Comparison of ENCODE assay signal across 24 mouse cellular contexts in the genomic region with DNA sequence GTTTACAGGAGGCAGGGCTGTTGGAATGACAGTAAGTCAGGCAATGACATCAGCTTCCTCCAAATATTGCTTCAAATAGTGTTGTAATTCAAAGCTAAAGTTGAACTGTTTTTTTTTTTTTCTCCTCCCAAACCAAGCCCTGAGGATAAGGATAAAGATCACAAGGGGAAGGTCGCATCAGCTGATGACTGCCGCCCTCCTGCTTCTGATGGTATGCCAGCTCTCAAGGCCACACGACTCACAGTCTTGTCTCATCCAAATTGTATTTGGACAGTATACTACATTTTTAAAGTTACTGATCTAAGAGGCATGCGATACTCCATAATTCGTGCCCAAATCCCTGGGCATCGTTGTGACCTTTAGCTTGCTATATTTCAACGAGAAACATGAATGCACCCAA. TPM values are rescaled to one million over a fixed set of nuclear protein-coding genes. Genes with fewer than 3 reads are reported as not detected.
DNase-seq lines count a peak whose midpoint lies in the region; ATAC-seq and TF ChIP-seq lines count a peak whose summit lies in the region.
"Had no signal": no experiment of that assay in that cellular context is flagged by ENCODE, and none has a peak within 500 bp of the region (broad histone marks: within the 10 kb centered on the region; RNA-seq: fewer than 3 reads in every experiment).

No protein-coding gene starts in this region.

- H3K9ac ChIP-seq in lung, embryonic 14.5 days: no peak overlapping the region
- H3K9ac ChIP-seq: forebrain, embryonic 13.5 days had no signal

- no peak overlapping the region for H3K4me3 ChIP-seq in lung, embryonic 14.5 days (ENCODE audit: low read depth, low read length)
- H3K4me3 ChIP-seq: erythroblast, embryonic 14.5 days; forebrain, embryonic 13.5 days; heart, embryonic 10.5 days; hindbrain, embryonic 10.5 days; limb, embryonic 10.5 days had no signal

- H3K27ac ChIP-seq in lung, embryonic 14.5 days (ENCODE audit: low read depth): no peak overlapping the region
- H3K27ac ChIP-seq: forebrain, embryonic 13.5 days; heart, embryonic 10.5 days; hindbrain, embryonic 10.5 days; hindbrain, postnatal 0 days; limb, embryonic 10.5 days had no signal

- H3K36me3 ChIP-seq in lung, embryonic 14.5 days (ENCODE audit: insufficient read depth): no peaks in the 10 kb centered on the region
- H3K36me3 ChIP-seq: heart, embryonic 10.5 days; hindbrain, embryonic 10.5 days; limb, embryonic 10.5 days had no signal

- no peaks in the 10 kb centered on the region for H3K27me3 ChIP-seq in lung, embryonic 14.5 days (ENCODE audit: insufficient read depth, low read length)
- H3K27me3 ChIP-seq: CH12.LX; forebrain, embryonic 13.5 days had no signal

- DNase-seq in adrenal gland, adult (ENCODE audit: inconsistent age in 2 of 2, low spot score in 1 of 2): peak; percentile 83 to 89
- no peak for DNase-seq in adrenal gland, adult 18-20 months (ENCODE audit: low spot score in 2 of 2)
- peak; percentile 37 for DNase-seq in lung, embryonic 14.5 days
- no peak for DNase-seq in lung, postnatal 14 days
- peak; percentile 60 for DNase-seq in adrenal gland, postnatal 14 days
- no peak for DNase-seq in left cerebral cortex, adult 11 months (ENCODE audit: low spot score)
- no peak for DNase-seq in cerebellum, postnatal 25 days
- DNase-seq: cerebellum, adult 8-10 months; gastrocnemius, postnatal 14 days; kidney, adult 9 months; kidney, postnatal 36 days; lung, adult 2 months; right cerebral cortex, adult 18-20 months; thymus, postnatal 36 days had no signal

- no peaks in the 10 kb centered on the region for H3K9me3 ChIP-seq in lung, embryonic 14.5 days (ENCODE audit: low read depth, low read length)
- H3K9me3 ChIP-seq: forebrain, embryonic 13.5 days; heart, embryonic 10.5 days; hindbrain, embryonic 10.5 days; limb, embryonic 10.5 days had no signal

- no peak overlapping the region for H3K4me2 ChIP-seq in lung, embryonic 14.5 days
- H3K4me2 ChIP-seq: forebrain, embryonic 13.5 days; liver, embryonic 11.5 days had no signal

- WGBS in lung, embryonic 14.5 days: 68% methylated on average over 7 of the region's 7 CpGs

- no peaks in the 10 kb centered on the region for H3K4me1 ChIP-seq in lung, embryonic 14.5 days (ENCODE audit: insufficient read depth)
- H3K4me1 ChIP-seq: forebrain, embryonic 13.5 days; heart, embryonic 10.5 days; hindbrain, embryonic 10.5 days; limb, embryonic 10.5 days had no signal

- no peak for TF ChIP-seq CTCF in lung, embryonic 14.5 days (IDR thresholded peaks at IDR 0.05; ENCODE audit: low read depth)

- ATAC-seq in lung, embryonic 14.5 days (ENCODE audit: insufficient read depth): no peak
- ATAC-seq in megakaryocyte, adult 5-6 weeks (ENCODE audit: poor library complexity, severe bottlenecking): peak; percentile 38
- ATAC-seq: forebrain, embryonic 13.5 days; hindbrain, postnatal 0 days; midbrain, embryonic 16.5 days had no signal

RNA-seq across cellular contexts. Expression of gene 1700056E22Rik, which starts 49.1 kb away (rescaled TPM):
- total RNA-seq in adrenal gland, adult 18-20 months (2021): 1 to 10 TPM; 1.7 to 3.6 TPM
- polyA plus RNA-seq in lung, embryonic 14.5 days (2014; fragmentation: Nextera tagmentation; extraction: Ambion mirVana): 0.83 and 1.1 TPM in 2 replicates
- 5.4 and 5.7 TPM in 2 replicates for total RNA-seq in adrenal gland, postnatal 14 days (2021)
- total RNA-seq in megakaryocyte, adult 5-6 weeks (2015): 0.98 and 2.9 TPM in 2 replicates
- 3.0 and 4.6 TPM in 2 replicates for total RNA-seq in megakaryocyte, adult 5-6 weeks (2017)

Comparison
In these comparisons a context has a peak if more than half of its experiments do, and no peak if none do; other contexts are left out.
1. DNase-seq: peak in adrenal gland, adult (2 of 2), lung, embryonic 14.5 days (single experiment) and adrenal gland, postnatal 14 days (single experiment); none in adrenal gland, adult 18-20 months (0 of 2), lung, postnatal 14 days (single experiment), left cerebral cortex, adult 11 months (single experiment) and cerebellum, postnatal 25 days (0 of 2).